Mouse (Mus musculus): ENCODE results near the gene Iffo2.

DNA sequence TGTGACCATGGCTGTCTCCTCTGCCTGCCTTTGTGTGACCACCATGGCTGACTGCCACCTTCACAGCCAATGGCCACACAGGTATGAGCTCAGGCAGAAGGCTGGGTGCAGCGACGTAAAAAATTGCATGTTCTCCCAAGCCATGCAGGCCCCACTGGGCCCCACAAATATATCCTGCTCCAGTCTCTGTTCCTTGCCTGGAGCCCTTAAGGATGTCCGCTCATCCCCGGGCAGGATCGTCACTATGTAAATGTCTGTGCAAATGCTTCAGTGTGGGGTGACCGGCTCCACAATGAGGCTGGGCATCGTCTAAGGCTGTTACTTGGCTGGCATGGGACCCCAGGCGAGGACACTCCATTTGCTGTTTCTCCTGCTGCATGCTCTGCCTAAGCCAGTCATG lies 122.9 kb downstream of the Iffo2 start, which contains the start of gene Tas1r2:
- TF ChIP-seq TCF12 (IDR thresholded peaks at IDR 0.05; ENCODE audit: low read depth, low read length) (no peak), E2F4 (IDR thresholded peaks at IDR 0.05; ENCODE audit: insufficient replicate concordance, low read depth, low read length) (no peak), KAT2A (IDR thresholded peaks at IDR 0.05; ENCODE audit: insufficient replicate concordance, low read length) (no peak), POLR2A (IDR thresholded peaks at IDR 0.05; ENCODE audit: low read depth, low read length) (no peak), GABPA (IDR thresholded peaks at IDR 0.05; ENCODE audit: insufficient replicate concordance, low read depth, low read length) (no peak)
